Mouse (Mus musculus) forebrain, postnatal 0 days (tissue): ENCODE measurements around the gene Tctex1d4. TPM values are rescaled to one million over a fixed set of nuclear protein-coding genes. Genes with fewer than 3 reads are reported as not detected.

Experiments used
- ATAC-seq: fragments of 200-750 bp; cut with Nextera tagmentation; 2 replicates; pipeline ENCODE4 v1.8.0; 2017; ENCODE audit warnings: mild to moderate bottlenecking, moderate library complexity
- DNase-seq: peaks from one replicate; pipeline ENCODE4 v3.0.0-alpha.2; 2015
- H3K27ac ChIP-seq: fragments of 300-500 bp; sonication (generic); 2 replicates; pipeline ENCODE4 v1.5.1; 2014; ENCODE audit warnings: low read depth, mild to moderate bottlenecking, antibody characterized with exemption, low read length, moderate library complexity, mixed read lengths
- H3K27me3 ChIP-seq: fragments of 300-500 bp; sonication (generic); 2 replicates; pipeline ENCODE4 v1.6.1; 2014; ENCODE audit warnings: mild to moderate bottlenecking, low read length, mixed read lengths; ENCODE audit not compliant: insufficient read depth
- H3K36me3 ChIP-seq: fragments of 300-500 bp; sonication (generic); 2 replicates; pipeline ENCODE4 v1.6.1; 2014; ENCODE audit warnings: mild to moderate bottlenecking, moderate library complexity; ENCODE audit not compliant: insufficient read depth
- H3K4me1 ChIP-seq: fragments of 300-500 bp; sonication (generic); 2 replicates; pipeline ENCODE4 v1.6.1; 2014; ENCODE audit warnings: antibody characterized with exemption; ENCODE audit not compliant: insufficient read depth
- H3K4me2 ChIP-seq: fragments of 300-500 bp; sonication (generic); 2 replicates; pipeline ENCODE4 v1.6.1; 2014; ENCODE audit warnings: low read depth, mild to moderate bottlenecking, moderate library complexity
- H3K4me3 ChIP-seq: fragments of 300-500 bp; sonication (generic); 2 replicates; pipeline ENCODE4 v1.5.1; 2014; ENCODE audit warnings: low read depth, low read length, mixed read lengths
- H3K9ac ChIP-seq: fragments of 300-500 bp; sonication (generic); 2 replicates; pipeline ENCODE4 v1.6.1; 2014; ENCODE audit warnings: mild to moderate bottlenecking
- H3K9me3 ChIP-seq: fragments of 300-500 bp; sonication (generic); 2 replicates; pipeline ENCODE4 v1.6.1; 2016; ENCODE audit warnings: low read length
- CTCF ChIP-seq: sonication (generic); IDR thresholded peaks from 2 replicates; pipeline ENCODE4 v1.5.1; 2016; ENCODE audit warnings: antibody characterized with exemption, control low read depth, low read depth
- WGBS: fragments of 180-500 bp; shearing (Covaris S2); extraction: QIAGEN DNeasy Blood & Tissue Kit; methylation state at CpG from one replicate; pipeline ENCODE4 v1.1.7; 2014; 5-methylcytosine and 5-hydroxymethylcytosine counted together
- polyA plus RNA-seq: library from polyadenylated mRNA; unstranded; fragments of >200 nt; fragmentation: Nextera tagmentation; extraction: Ambion mirVana; gene quantifications from 2 replicates; pipeline ENCODE4 v1.2.1, GENCODE M21; 2015
- total RNA-seq: library from RNA; depleted of rRNA; stranded (reverse); fragments of >200 nt; gene quantifications from 2 replicates; pipeline ENCODE4 v1.2.3, GENCODE M21; 2014

The Tctex1d4 gene
- total and polyA plus RNA-seq, 2 experiments from 2014 or later, result 1.3 to 6.2 TPM

- Histone ChIP-seq H3K9me3 (no peaks in the 10 kb centered on the region), H3K27me3 (no peaks in the 10 kb centered on the region), H3K4me3 (peak overlapping the region; percentile 81), H3K4me1 (peaks cover 5% of the 10 kb centered on the region; the same call in 1 of the 2 replicates), H3K4me2 (peak overlapping the region; percentile 90), H3K9ac (peak overlapping the region; percentile 74), H3K27ac (no peak overlapping the region), H3K36me3 (peaks cover 24% of the 10 kb centered on the region)
- no peak for DNase-seq
- WGBS, result 6% methylated on average over 7 of the region's 7 CpGs
- TF ChIP-seq CTCF, result no peak
- ATAC-seq, result no peak
Observed at GRCm38 (mm10) chr4:117131890-117132793, 5.5 kb downstream of the Tctex1d4 start.

GRCm38 (mm10) chr4:117132794-117133143, 6.2 kb downstream of the Tctex1d4 start:
- Histone ChIP-seq H3K36me3 (peaks cover 24% of the 10 kb centered on the region), H3K27ac (no peak overlapping the region; the same call in 1 of the 2 replicates), H3K4me1 (peaks cover 5% of the 10 kb centered on the region; the same call in 1 of the 2 replicates), H3K4me2 (peak overlapping the region; percentile 90), H3K9ac (peak overlapping the region; percentile 74), H3K27me3 (no peaks in the 10 kb centered on the region), H3K4me3 (peak overlapping the region; percentile 81), H3K9me3 (no peaks in the 10 kb centered on the region)
- no peak for TF ChIP-seq CTCF
- WGBS, result 9% methylated on average over 11 of the region's 11 CpGs
- ATAC-seq (no peak), DNase-seq (peak; percentile 37)

GRCm38 (mm10) chr4:117133366-117133796, 6.8 kb downstream of the Tctex1d4 start:
- WGBS, result 2% methylated on average over 40 of the region's 42 CpGs
- Histone ChIP-seq H3K27ac (peak overlapping the region; percentile 78), H3K4me3 (peak overlapping the region; percentile 81), H3K4me2 (peak overlapping the region; percentile 90), H3K9me3 (no peaks in the 10 kb centered on the region), H3K36me3 (peaks cover 19% of the 10 kb centered on the region), H3K9ac (peak overlapping the region; percentile 74), H3K27me3 (no peaks in the 10 kb centered on the region), H3K4me1 (peaks cover 5% of the 10 kb centered on the region; the same call in 1 of the 2 replicates)
- DNase-seq (peak; percentile 61), ATAC-seq (peak; percentile 46)
- TF ChIP-seq CTCF, result no peak

GRCm38 (mm10) chr4:117133817-117134600, 7.4 kb downstream of the Tctex1d4 start, which contains the start of gene Plk3:
TSS of gene Plk3 (minus strand) at chr4:117133963.
- peaks cover 5% of the 10 kb centered on the region; the same call in 1 of the 2 replicates for H3K4me1 ChIP-seq
- peaks cover 13% of the 10 kb centered on the region; the same call in 1 of the 2 replicates for H3K36me3 ChIP-seq
- peak within 1 kb of the TSS; percentile 78 for H3K27ac ChIP-seq
- DNase-seq, result peak; percentile 98
- TF ChIP-seq CTCF, result peak; percentile 40; the same call in 1 of the 2 replicates
- H3K27me3 ChIP-seq, result no peaks in the 10 kb centered on the region
- peak; percentile 93 for ATAC-seq
- WGBS, result 1% methylated on average over 36 of the region's 48 CpGs
- peak within 1 kb of the TSS; percentile 74 for H3K9ac ChIP-seq
- peak within 1 kb of the TSS; percentile 81 for H3K4me3 ChIP-seq
- H3K9me3 ChIP-seq, result no peaks in the 10 kb centered on the region
- H3K4me2 ChIP-seq, result peak within 1 kb of the TSS; percentile 90

GRCm38 (mm10) chr4:117134601-117134995, 8.0 kb downstream of the Tctex1d4 start:
- Histone ChIP-seq H3K36me3 (peaks cover 11% of the 10 kb centered on the region; the same call in 1 of the 2 replicates), H3K9me3 (no peaks in the 10 kb centered on the region), H3K4me2 (peak overlapping the region; percentile 90; the same call in 1 of the 2 replicates), H3K27ac (no peak overlapping the region; the same call in 1 of the 2 replicates), H3K4me3 (no peak overlapping the region), H3K9ac (no peak overlapping the region), H3K27me3 (no peaks in the 10 kb centered on the region), H3K4me1 (peaks cover 5% of the 10 kb centered on the region; the same call in 1 of the 2 replicates)
- 28% methylated on average over 2 of the region's 2 CpGs for WGBS
- ATAC-seq (no peak), DNase-seq (no peak)
- TF ChIP-seq CTCF, result no peak

- H3K9me3 ChIP-seq, result no peaks in the 10 kb centered on the region
- peaks cover 5% of the 10 kb centered on the region; the same call in 1 of the 2 replicates for H3K4me1 ChIP-seq
- H3K36me3 ChIP-seq, result no peaks in the 10 kb centered on the region
- H3K4me3 ChIP-seq, result no peak overlapping the region
- H3K4me2 ChIP-seq, result no peak overlapping the region
- ATAC-seq (no peak), DNase-seq (no peak)
- no peak overlapping the region for H3K27ac ChIP-seq
- no peak for TF ChIP-seq CTCF
- H3K27me3 ChIP-seq, result no peaks in the 10 kb centered on the region
- no peak overlapping the region for H3K9ac ChIP-seq
- 31% methylated on average over 8 of the region's 8 CpGs for WGBS
Observed at GRCm38 (mm10) chr4:117136034-117136433, 9.4 kb downstream of the Tctex1d4 start.
